Mouse (Mus musculus) myocyte (in vitro differentiated cells): ENCODE measurements around the gene Hspa1b. TPM values are rescaled to one million over a fixed set of nuclear protein-coding genes. Genes with fewer than 3 reads are reported as not detected.
"Not testable (repeated sequence)": the region's sequence is repeated elsewhere in the genome, so short reads cannot be mapped to it uniquely, and the experiment has no call there.

ENCODE experiments used
- H3K27me3 ChIP-seq: one replicate; pipeline ENCODE4 v1.6.1; 2011; ENCODE audit not compliant: control insufficient read depth, insufficient read depth, insufficient read length
- H3K36me3 ChIP-seq: one replicate; pipeline ENCODE4 v1.6.1; 2011; ENCODE audit not compliant: control insufficient read depth, insufficient read depth
- H3K4me2 ChIP-seq: one replicate; pipeline ENCODE4 v1.6.1; 2011; ENCODE audit warnings: low read depth, control low read depth
- H3K4me3 ChIP-seq: one replicate; pipeline ENCODE4 v1.5.1; 2011; ENCODE audit warnings: mild to moderate bottlenecking, control low read depth, moderate library complexity
- H3K79me2 ChIP-seq: one replicate; pipeline ENCODE4 v1.6.1; 2011; ENCODE audit not compliant: control insufficient read depth, insufficient read depth
- H3ac ChIP-seq: one replicate; pipeline ENCODE4 v1.6.1; 2011; ENCODE audit not compliant: control insufficient read depth, insufficient read length
- CEBPB ChIP-seq: IDR thresholded peaks from 2 replicates; pipeline ENCODE4 v1.6.1; 2011; ENCODE audit warnings: mild to moderate bottlenecking, moderate library complexity; ENCODE audit not compliant: poor library complexity, insufficient read depth, severe bottlenecking
- E2F4 ChIP-seq: IDR thresholded peaks from one replicate; pipeline ENCODE4 v1.6.1; 2011; ENCODE audit warnings: mild to moderate bottlenecking, control low read depth, moderate library complexity; ENCODE audit not compliant: insufficient read depth
- MAX ChIP-seq: IDR thresholded peaks from one replicate; pipeline ENCODE4 v1.6.1; 2011; ENCODE audit warnings: low read depth, mild to moderate bottlenecking, control low read depth
- MYOD1 ChIP-seq, 3 experiments: IDR thresholded peaks; one replicate each; pipeline ENCODE4 v1.6.1; 2011; ENCODE audit warnings: control low read depth in 2 of 3, low read depth in 2 of 3, mild to moderate bottlenecking in 2 of 3, moderate library complexity in 1 of 3; ENCODE audit not compliant: insufficient read length in 2 of 3, control insufficient read depth in 1 of 3
- MYOG ChIP-seq, 3 experiments: IDR thresholded peaks; one replicate each; pipeline ENCODE4 v1.6.1; 2011; ENCODE audit warnings: control low read depth in 2 of 3, low read depth in 2 of 3, mild to moderate bottlenecking in 2 of 3; ENCODE audit not compliant: insufficient read length in 2 of 3, control insufficient read depth in 1 of 3, insufficient read depth in 1 of 3
- POLR2A ChIP-seq: IDR thresholded peaks from one replicate; pipeline ENCODE4 v1.6.1; 2011; ENCODE audit warnings: low read depth, mild to moderate bottlenecking, control low read depth, moderate library complexity; ENCODE audit not compliant: insufficient read length
- POLR2AphosphoS2 ChIP-seq: IDR thresholded peaks from one replicate; pipeline ENCODE4 v1.6.1; 2011; ENCODE audit warnings: low read depth, control low read depth; ENCODE audit not compliant: insufficient read length
- REST ChIP-seq: IDR thresholded peaks from one replicate; pipeline ENCODE4 v1.6.1; 2011; ENCODE audit warnings: mild to moderate bottlenecking, control low read depth, moderate library complexity; ENCODE audit not compliant: insufficient read depth, insufficient read length
- SRF ChIP-seq: IDR thresholded peaks from one replicate; pipeline ENCODE4 v1.6.1; 2011; ENCODE audit warnings: low read depth; ENCODE audit not compliant: control insufficient read depth, insufficient read length
- TCF12 ChIP-seq: IDR thresholded peaks from one replicate; pipeline ENCODE4 v1.6.1; 2011; ENCODE audit warnings: mild to moderate bottlenecking, control low read depth; ENCODE audit not compliant: poor library complexity, insufficient read depth, severe bottlenecking
- TCF3 ChIP-seq: IDR thresholded peaks from one replicate; pipeline ENCODE4 v1.6.1; 2011; ENCODE audit warnings: low read depth, control low read depth; ENCODE audit not compliant: insufficient read length
- USF1 ChIP-seq: IDR thresholded peaks from one replicate; pipeline ENCODE4 v1.6.1; 2011; ENCODE audit warnings: low read depth, mild to moderate bottlenecking, control low read depth, moderate library complexity
- polyA plus RNA-seq: library from polyadenylated mRNA; unstranded; fragments of >200 nt; fragmentation: generic; extraction: Trizol; gene quantifications from one replicate; pipeline ENCODE4 v1.2.1, GENCODE M21; 2012; ENCODE audit warnings: missing spikeins

Hspa1b gene
- polyA plus RNA-seq, 1 experiment: 7.3 TPM

GRCm38 (mm10) chr17:34978239-34978638 lies 19.2 kb upstream of the Hspa1b start:
- H3K4me2 ChIP-seq: no peak overlapping the region
- H3K4me3 ChIP-seq: no peak overlapping the region
- H3K27me3 ChIP-seq: no peaks in the 10 kb centered on the region
- H3K36me3 ChIP-seq: no peaks in the 10 kb centered on the region
- H3ac ChIP-seq: no peak overlapping the region
- no peak for TF ChIP-seq POLR2AphosphoS2
- no peak for TF ChIP-seq E2F4
- no peak for TF ChIP-seq USF1
- TF ChIP-seq SRF: no peak
- no peak for TF ChIP-seq TCF12
- no peak for TF ChIP-seq MYOG (IDR thresholded peaks at IDR 0.05; ENCODE audit: control insufficient read depth in 1 of 3, insufficient read depth in 1 of 3, insufficient read length in 2 of 3, low read depth in 2 of 3)
- TF ChIP-seq MYOD1 (IDR thresholded peaks at IDR 0.05; ENCODE audit: control insufficient read depth in 1 of 3, insufficient read length in 2 of 3, low read depth in 2 of 3): no peak
- no peak for TF ChIP-seq TCF3
- TF ChIP-seq REST: no peak
- no peak for TF ChIP-seq CEBPB
- H3K79me2 ChIP-seq: peaks cover 28% of the 10 kb centered on the region

GRCm38 (mm10) chr17:34977000-34977399 lies 18.0 kb upstream of the Hspa1b start:
- H3ac ChIP-seq: no peak overlapping the region
- H3K27me3 ChIP-seq: no peaks in the 10 kb centered on the region
- H3K4me3 ChIP-seq: no peak overlapping the region
- H3K4me2 ChIP-seq: no peak overlapping the region
- H3K79me2 ChIP-seq: peaks cover 16% of the 10 kb centered on the region
- no peaks in the 10 kb centered on the region for H3K36me3 ChIP-seq
- no peak for TF ChIP-seq POLR2A
- TF ChIP-seq REST: no peak
- no peak for TF ChIP-seq CEBPB
- TF ChIP-seq TCF12: no peak
- no peak for TF ChIP-seq MAX
- no peak for TF ChIP-seq MYOD1 (IDR thresholded peaks at IDR 0.05; ENCODE audit: control insufficient read depth in 1 of 3, insufficient read length in 2 of 3, low read depth in 2 of 3)
- no peak for TF ChIP-seq MYOG (IDR thresholded peaks at IDR 0.05; ENCODE audit: control insufficient read depth in 1 of 3, insufficient read depth in 1 of 3, insufficient read length in 2 of 3, low read depth in 2 of 3)
- no peak for TF ChIP-seq SRF
- TF ChIP-seq USF1: no peak
- no peak for TF ChIP-seq E2F4
- TF ChIP-seq POLR2AphosphoS2: no peak
- TF ChIP-seq TCF3: no peak

GRCm38 (mm10) chr17:34975581-34976492 lies 16.8 kb upstream of the Hspa1b start:
- no peak for TF ChIP-seq MYOD1 (IDR thresholded peaks at IDR 0.05; ENCODE audit: control insufficient read depth in 1 of 3, insufficient read length in 2 of 3, low read depth in 2 of 3)
- no peak for TF ChIP-seq MYOG (IDR thresholded peaks at IDR 0.05; ENCODE audit: control insufficient read depth in 1 of 3, insufficient read depth in 1 of 3, insufficient read length in 2 of 3, low read depth in 2 of 3)
- no peak for TF ChIP-seq REST
- TF ChIP-seq SRF: no peak
- TF ChIP-seq USF1: no peak
- TF ChIP-seq MAX: no peak
- TF ChIP-seq TCF3: no peak

DNA sequence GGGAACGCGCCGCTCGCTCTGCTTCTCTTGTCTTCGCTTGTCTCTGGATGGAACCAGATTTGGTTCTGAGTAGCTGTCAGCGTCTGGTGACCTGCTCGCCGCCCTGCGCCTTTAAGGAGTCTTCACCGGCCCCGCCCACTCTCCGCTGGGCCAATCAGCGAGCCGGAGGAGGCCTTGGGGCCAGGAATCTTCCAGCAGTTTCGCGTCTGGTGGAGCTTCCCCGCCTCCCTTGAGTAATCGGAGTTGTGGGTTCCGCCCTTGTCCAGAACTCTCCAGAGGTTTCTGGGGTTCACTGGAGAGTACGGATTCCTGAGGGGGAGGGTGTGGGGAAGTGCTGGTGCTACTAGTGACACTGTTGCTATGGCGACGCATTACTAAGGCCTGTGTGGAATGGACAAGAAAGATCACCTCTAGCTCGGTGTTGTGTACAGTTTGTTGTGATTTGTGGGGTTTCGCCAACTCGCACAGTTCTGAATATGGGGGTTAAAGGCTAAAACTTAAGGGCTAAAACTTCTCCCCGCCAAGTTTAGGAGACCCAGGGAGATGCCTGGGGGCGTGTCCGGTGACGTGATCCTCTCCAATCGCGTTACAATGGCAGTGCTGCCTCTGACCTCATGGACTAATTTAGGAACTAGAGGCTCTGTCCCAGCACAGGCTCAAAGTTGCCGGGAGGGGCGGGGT lies 13.2 kb upstream of the Hspa1b start, which contains the start of the genes Hspa1a and Hspa1l:
Gene Hspa1a (minus strand): TSS at position 88 of the 681 bp plus-strand sequence.
Gene Hspa1l (plus strand): TSS at position 635 of the 681 bp plus-strand sequence.
- peak within 1 kb of the TSS; percentile 39 for H3K4me2 ChIP-seq

More at GRCm38 (mm10) chr17:34975581-34976492, 16.8 kb upstream of the Hspa1b start:
- no peak overlapping the region for H3K4me2 ChIP-seq
- H3K27me3 ChIP-seq: no peaks in the 10 kb centered on the region
- peaks cover 8% of the 10 kb centered on the region for H3K79me2 ChIP-seq
- no peak overlapping the region for H3ac ChIP-seq
- H3K4me3 ChIP-seq: no peak overlapping the region
- H3K36me3 ChIP-seq: no peaks in the 10 kb centered on the region

GRCm38 (mm10) chr17:34971694-34972068 lies 12.6 kb upstream of the Hspa1b start:
- not testable (repeated sequence) for H3K79me2 ChIP-seq, H3ac ChIP-seq, H3K36me3 ChIP-seq, H3K4me2 ChIP-seq, H3K27me3 ChIP-seq
- peak overlapping the region; percentile 12 for H3K4me3 ChIP-seq

More for the DNA sequence above, 13.2 kb upstream of the Hspa1b start, which contains the start of the genes Hspa1a and Hspa1l:
- peak within 1 kb of the TSS; percentile 12 for H3K4me3 ChIP-seq
- H3ac ChIP-seq, H3K79me2 ChIP-seq, H3K27me3 ChIP-seq, H3K36me3 ChIP-seq: not testable (repeated sequence)

GRCm38 (mm10) chr17:34970850-34971249 lies 11.8 kb upstream of the Hspa1b start:
- H3K4me3 ChIP-seq, H3K4me2 ChIP-seq, H3K27me3 ChIP-seq, H3K36me3 ChIP-seq, H3K79me2 ChIP-seq, H3ac ChIP-seq: not testable (repeated sequence)

- not testable (repeated sequence) for H3K4me2 ChIP-seq, H3K79me2 ChIP-seq, H3K4me3 ChIP-seq, H3K36me3 ChIP-seq, H3ac ChIP-seq, H3K27me3 ChIP-seq
These were observed 10.8 kb upstream of the Hspa1b start, which contains the start of gene Gm20481 for GRCm38 (mm10) chr17:34969822-34970221. Gene Gm20481 (plus strand): TSS chr17:34969912.
